Mouse (Mus musculus) heart, embryonic 16.5 days (tissue): ENCODE data around the gene Asic1. TPM values are rescaled to one million over a fixed set of nuclear protein-coding genes. Genes with fewer than 3 reads are reported as not detected.
A peak's percentile ranks its signal among the peaks of the same experiment; 100 is the strongest.

ENCODE experiments used
- ATAC-seq: fragments of 200-750 bp; cut with Nextera tagmentation; replicated peaks from 2 replicates; pipeline ENCODE4 v1.8.0; 2017; ENCODE audit warnings: moderate number of reproducible peaks; ENCODE audit not compliant: insufficient read depth, low FRiP score; ENCODE audit errors: extremely low read depth
- H3K27ac ChIP-seq: fragments of 300-500 bp; sonication (generic); 2 replicates; pipeline ENCODE4 v1.5.1; 2014; ENCODE audit warnings: mild to moderate bottlenecking, low read length, control low read depth, moderate library complexity
- H3K27me3 ChIP-seq: fragments of 300-500 bp; sonication (generic); 2 replicates; pipeline ENCODE4 v1.6.1; 2014; ENCODE audit warnings: low read length, mixed read lengths; ENCODE audit not compliant: control insufficient read depth, insufficient read depth
- H3K36me3 ChIP-seq: fragments of 300-500 bp; sonication (generic); 2 replicates; pipeline ENCODE4 v1.6.1; 2014; ENCODE audit not compliant: control insufficient read depth, insufficient read depth
- H3K4me1 ChIP-seq: fragments of 300-500 bp; sonication (generic); 2 replicates; pipeline ENCODE4 v1.6.1; 2014; ENCODE audit warnings: low read length, mixed read lengths; ENCODE audit not compliant: control insufficient read depth, insufficient read depth
- H3K4me2 ChIP-seq: fragments of 300-500 bp; sonication (generic); 2 replicates; pipeline ENCODE4 v1.6.1; 2014; ENCODE audit warnings: low read depth, mild to moderate bottlenecking, control low read depth, low read length
- H3K4me3 ChIP-seq: fragments of 300-500 bp; sonication (generic); 2 replicates; pipeline ENCODE4 v1.5.1; 2014; ENCODE audit warnings: mild to moderate bottlenecking, control low read depth, low read length
- H3K9ac ChIP-seq: fragments of 300-500 bp; sonication (generic); 2 replicates; pipeline ENCODE4 v1.6.1; 2014; ENCODE audit warnings: low read length, control low read depth
- H3K9me3 ChIP-seq: fragments of 300-500 bp; sonication (generic); replicated peaks from 2 replicates; pipeline ENCODE4 v1.6.1; 2016; ENCODE audit warnings: low read length; ENCODE audit not compliant: control insufficient read depth
- WGBS: fragments of 180-500 bp; shearing (Covaris S2); extraction: QIAGEN DNeasy Blood & Tissue Kit; methylation state at CpG from one replicate; pipeline ENCODE4 v1.1.7; 2014; 5-methylcytosine and 5-hydroxymethylcytosine counted together
- polyA plus RNA-seq: library from polyadenylated mRNA; unstranded; fragments of >200 nt; fragmentation: Nextera tagmentation; extraction: Ambion mirVana; gene quantifications from 2 replicates; pipeline ENCODE4 v1.2.1, GENCODE M21; 2015

Gene Asic1
- polyA plus RNA-seq, 1 experiment from 2014 or later: 1.6 TPM

GRCm38 (mm10) chr15:99648326-99648725 lies 21.8 kb upstream of the Asic1 start:
- peak overlapping the region; percentile 46 for H3K9ac ChIP-seq
- H3K4me2 ChIP-seq: peak overlapping the region; percentile 82
- no peaks in the 10 kb centered on the region for H3K9me3 ChIP-seq
- H3K27me3 ChIP-seq: no peaks in the 10 kb centered on the region
- peak overlapping the region; percentile 76 for H3K27ac ChIP-seq
- ATAC-seq: no peak
- peaks cover 63% of the 10 kb centered on the region for H3K4me1 ChIP-seq
- H3K4me3 ChIP-seq: peak overlapping the region; percentile 23; the same call in 1 of the 2 replicates
- 23% methylated on average over 4 of the region's 4 CpGs for WGBS
- no peaks in the 10 kb centered on the region for H3K36me3 ChIP-seq

GRCm38 (mm10) chr15:99649067-99649761 lies 21.0 kb upstream of the Asic1 start:
- H3K27me3 ChIP-seq: peaks cover 4% of the 10 kb centered on the region; the same call in 1 of the 2 replicates
- peak overlapping the region; percentile 82 for H3K4me2 ChIP-seq
- peak overlapping the region; percentile 88 for H3K4me3 ChIP-seq
- H3K9me3 ChIP-seq: no peaks in the 10 kb centered on the region
- H3K27ac ChIP-seq: peak overlapping the region; percentile 3; the same call in 1 of the 2 replicates
- no peaks in the 10 kb centered on the region for H3K36me3 ChIP-seq
- ATAC-seq: no peak
- H3K4me1 ChIP-seq: peaks cover 65% of the 10 kb centered on the region
- H3K9ac ChIP-seq: peak overlapping the region; percentile 41; the same call in 1 of the 2 replicates
- WGBS: 21% methylated on average over 6 of the region's 6 CpGs

- peaks cover 61% of the 10 kb centered on the region for H3K4me1 ChIP-seq
- peak overlapping the region; percentile 88 for H3K4me3 ChIP-seq
- H3K27me3 ChIP-seq: peaks cover 14% of the 10 kb centered on the region
- whole genome bisulfite sequencing: 30% methylated on average over 2 of the region's 2 CpGs
- peak overlapping the region; percentile 97 for H3K9ac ChIP-seq
- H3K27ac ChIP-seq: 0 out of 2 replicates have a peak overlapping the region, but pooled peaks have one; percentile 33
- no peaks in the 10 kb centered on the region for H3K9me3 ChIP-seq
- peak overlapping the region; percentile 82 for H3K4me2 ChIP-seq
- no peaks in the 10 kb centered on the region for H3K36me3 ChIP-seq
- no peak for ATAC-seq
These were observed 19.9 kb upstream of the Asic1 start for GRCm38 (mm10) chr15:99650304-99650703.

GRCm38 (mm10) chr15:99651163-99651872 lies 18.9 kb upstream of the Asic1 start, which contains the start of gene Racgap1:
Racgap1 (minus strand) TSS chr15:99651656.
- Histone ChIP-seq H3K4me3 (peak within 1 kb of the TSS; percentile 88), H3K4me1 (peaks cover 51% of the 10 kb centered on the region)
- peak; percentile 94 for ATAC-seq

GRCm38 (mm10) chr15:99651984-99652872 lies 17.9 kb upstream of the Asic1 start:
- Histone ChIP-seq H3K4me1 (peaks cover 42% of the 10 kb centered on the region), H3K27me3 (peaks cover 21% of the 10 kb centered on the region), H3K4me3 (peak overlapping the region; percentile 88), H3K36me3 (no peaks in the 10 kb centered on the region), H3K4me2 (peak overlapping the region; percentile 74), H3K9ac (0 out of 2 replicates have a peak overlapping the region, but pooled peaks have one; percentile 58), H3K27ac (no peak overlapping the region), H3K9me3 (no peaks in the 10 kb centered on the region)
- WGBS: 74% methylated on average over 10 of the region's 10 CpGs
- no peak for ATAC-seq

More at GRCm38 (mm10) chr15:99651163-99651872, 18.9 kb upstream of the Asic1 start, which contains the start of gene Racgap1:
- H3K9me3 ChIP-seq: no peaks in the 10 kb centered on the region
- peak within 1 kb of the TSS; percentile 51 for H3K27ac ChIP-seq
- peak within 1 kb of the TSS; percentile 97 for H3K9ac ChIP-seq
- under 1% methylated on average over 61 of the region's 68 CpGs for WGBS
- no peaks in the 10 kb centered on the region for H3K36me3 ChIP-seq
- peak within 1 kb of the TSS; percentile 82 for H3K4me2 ChIP-seq
- peaks cover 18% of the 10 kb centered on the region for H3K27me3 ChIP-seq

GRCm38 (mm10) chr15:99653291-99653690 lies 16.9 kb upstream of the Asic1 start:
- ATAC-seq: no peak
- H3K27me3 ChIP-seq: peaks cover 21% of the 10 kb centered on the region
- peak overlapping the region; percentile 41 for H3K4me3 ChIP-seq
- H3K4me1 ChIP-seq: peaks cover 33% of the 10 kb centered on the region
- H3K9ac ChIP-seq: no peak overlapping the region; the same call in 1 of the 2 replicates
- H3K36me3 ChIP-seq: no peaks in the 10 kb centered on the region
- no peaks in the 10 kb centered on the region for H3K9me3 ChIP-seq
- peak overlapping the region; percentile 63 for H3K4me2 ChIP-seq
- H3K27ac ChIP-seq: no peak overlapping the region
- WGBS: 8% methylated on average over 8 of the region's 8 CpGs

- Histone ChIP-seq H3K9me3 (no peaks in the 10 kb centered on the region), H3K9ac (peak overlapping the region; percentile 42), H3K4me2 (peak overlapping the region; percentile 63), H3K36me3 (no peaks in the 10 kb centered on the region), H3K27ac (no peak overlapping the region), H3K27me3 (peaks cover 21% of the 10 kb centered on the region), H3K4me3 (peak overlapping the region; percentile 41), H3K4me1 (peaks cover 28% of the 10 kb centered on the region)
- WGBS: 8% methylated on average over 21 of the region's 21 CpGs
- ATAC-seq: no peak
These were observed 16.3 kb upstream of the Asic1 start for GRCm38 (mm10) chr15:99653876-99654275.

- 41% methylated on average over 9 of the region's 9 CpGs for WGBS
- H3K27ac ChIP-seq: no peak overlapping the region
- no peaks in the 10 kb centered on the region for H3K9me3 ChIP-seq
- no peak overlapping the region for H3K9ac ChIP-seq
- H3K4me1 ChIP-seq: peaks cover 10% of the 10 kb centered on the region
- no peak overlapping the region for H3K4me3 ChIP-seq
- H3K36me3 ChIP-seq: no peaks in the 10 kb centered on the region
- no peak for ATAC-seq
- H3K4me2 ChIP-seq: no peak overlapping the region
- H3K27me3 ChIP-seq: peaks cover 21% of the 10 kb centered on the region
These were observed 14.2 kb upstream of the Asic1 start for GRCm38 (mm10) chr15:99655956-99656355.
